Mouse (Mus musculus): Measurements from ENCODE around the gene Cdca8.

DNA sequence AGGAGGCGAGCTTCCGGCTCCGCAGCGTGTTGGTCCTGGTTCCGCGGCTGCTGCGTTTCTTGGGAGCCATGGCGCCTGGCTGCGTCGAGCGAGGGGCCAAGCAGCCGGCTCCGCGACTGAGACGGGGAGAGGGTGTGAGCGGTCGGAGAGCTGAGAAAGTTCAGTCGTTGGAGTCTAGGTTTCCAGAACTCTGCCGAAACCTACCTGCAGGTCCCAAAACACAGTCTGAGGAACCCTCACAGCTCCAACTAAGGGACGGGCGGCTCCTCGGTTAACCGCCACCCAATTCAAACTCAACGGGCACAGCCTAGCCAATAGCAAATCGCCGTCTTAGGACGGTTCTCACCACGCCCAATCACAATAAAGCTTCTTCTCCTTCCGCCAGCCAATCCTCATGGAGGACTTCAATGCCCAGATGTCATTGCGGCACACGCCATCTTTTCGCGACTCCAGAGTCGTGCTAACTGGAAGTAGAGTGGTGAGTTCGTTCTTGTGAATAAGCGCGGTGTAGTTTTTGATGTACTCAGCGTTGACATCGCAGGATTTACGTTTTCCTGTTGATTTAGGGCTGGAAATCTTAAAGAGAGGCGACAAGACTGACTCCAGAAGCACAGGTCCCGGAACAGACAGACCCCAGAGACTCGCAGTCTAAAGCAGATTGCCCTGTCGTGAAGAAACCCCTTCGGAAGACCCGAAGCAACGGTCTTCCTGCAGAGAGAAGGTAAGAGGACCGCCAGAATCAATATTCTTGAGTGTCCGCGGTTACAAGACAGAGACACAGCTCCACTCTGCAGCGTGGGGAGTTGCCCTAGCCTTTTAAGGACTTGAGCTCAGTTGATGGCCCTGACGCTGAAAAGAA lies 2.3 kb downstream of the Cdca8 start, which contains the start of gene 9930104L06Rik:
- TF ChIP-seq CTCF (conservative IDR thresholded peaks at IDR 0.05 in 1 of 2, IDR thresholded peaks at IDR 0.05 in 1 of 2; ENCODE audit: low read depth in 2 of 2, low read length in 2 of 2) (no peak), ZMIZ1 (IDR thresholded peaks at IDR 0.05; ENCODE audit: low read depth, low read length) (peak; percentile 84), KAT2A (IDR thresholded peaks at IDR 0.05; ENCODE audit: insufficient replicate concordance, low read length) (peak; percentile 99), ZKSCAN1 (IDR thresholded peaks at IDR 0.05; ENCODE audit: borderline replicate concordance, low read depth, low read length) (no peak), TCF12 (IDR thresholded peaks at IDR 0.05; ENCODE audit: low read depth, low read length) (peak; percentile 66; the same call in 1 of the 2 replicates), MEF2A (IDR thresholded peaks at IDR 0.05; ENCODE audit: borderline replicate concordance, low read depth, low read length) (0 out of 2 replicates have a peak, but pooled peaks have one; percentile 31), ZC3H11A (IDR thresholded peaks at IDR 0.05; ENCODE audit: low read depth, low read length) (no peak), MAFK (IDR thresholded peaks at IDR 0.05; ENCODE audit: insufficient replicate concordance, low read length) (no peak), MAX (IDR thresholded peaks at IDR 0.05; ENCODE audit: low read length) (peak; percentile 83), SIN3A (IDR thresholded peaks at IDR 0.05; ENCODE audit: low read length) (peak; percentile 99), EP300 (IDR thresholded peaks at IDR 0.05; ENCODE audit: low read length) (no peak)

All from CH12.LX (cell line).